Mouse (Mus musculus) gonadal fat pad, adult 2 months (tissue): ENCODE measurements at regions not wholly inside any gene's neighbourhood (a gene's known extent, or its start where the extent isn't known, plus 50 kb on each side); places are given as distances from the start of the nearest gene placed in this dataset.

ENCODE experiments used
- DNase-seq: peaks from one replicate; pipeline ENCODE4 v3.0.0-alpha.2; 2012; ENCODE audit warnings: low read depth

DNA sequence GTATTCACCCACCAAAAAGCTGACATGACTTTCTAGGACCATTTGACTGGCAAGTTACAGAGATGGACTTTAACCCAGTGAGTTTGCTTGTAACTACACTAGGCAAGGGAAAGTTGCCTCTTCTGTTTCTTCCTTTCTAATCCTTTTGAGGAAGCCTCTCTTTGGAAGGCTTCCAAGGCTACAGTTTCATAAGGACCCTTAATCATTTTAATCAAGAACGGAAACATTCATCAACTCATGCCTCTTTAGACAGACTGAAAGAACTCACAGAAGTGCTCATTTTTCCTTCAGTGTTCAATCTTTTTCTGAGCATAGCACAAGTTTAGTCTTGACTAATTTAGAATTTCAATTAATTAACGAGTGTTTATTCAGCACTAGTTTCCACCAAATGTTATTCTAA lies 84.2 kb downstream of the Ddx1 start:
- DNase-seq, result no peak

DNA sequence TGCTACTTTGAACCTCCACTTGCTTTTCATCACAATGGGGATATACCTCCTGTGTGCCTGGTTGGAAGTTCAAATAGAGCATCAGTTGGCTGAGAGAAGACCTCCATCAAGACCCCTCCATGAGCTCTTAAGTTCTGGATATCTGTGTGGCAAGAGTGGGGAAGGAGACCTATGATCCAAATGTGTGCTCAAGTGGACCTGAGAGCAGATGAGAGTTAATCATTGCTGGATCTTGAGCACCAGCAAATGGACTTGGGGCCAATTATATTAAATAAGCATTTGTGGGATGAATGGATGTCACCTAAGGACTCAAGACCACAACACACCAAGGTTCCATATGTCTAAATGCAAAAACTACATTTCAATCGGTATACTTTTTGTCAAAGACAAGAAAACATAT lies 88.0 kb downstream of the Ddx1 start:
- no peak for DNase-seq

DNA sequence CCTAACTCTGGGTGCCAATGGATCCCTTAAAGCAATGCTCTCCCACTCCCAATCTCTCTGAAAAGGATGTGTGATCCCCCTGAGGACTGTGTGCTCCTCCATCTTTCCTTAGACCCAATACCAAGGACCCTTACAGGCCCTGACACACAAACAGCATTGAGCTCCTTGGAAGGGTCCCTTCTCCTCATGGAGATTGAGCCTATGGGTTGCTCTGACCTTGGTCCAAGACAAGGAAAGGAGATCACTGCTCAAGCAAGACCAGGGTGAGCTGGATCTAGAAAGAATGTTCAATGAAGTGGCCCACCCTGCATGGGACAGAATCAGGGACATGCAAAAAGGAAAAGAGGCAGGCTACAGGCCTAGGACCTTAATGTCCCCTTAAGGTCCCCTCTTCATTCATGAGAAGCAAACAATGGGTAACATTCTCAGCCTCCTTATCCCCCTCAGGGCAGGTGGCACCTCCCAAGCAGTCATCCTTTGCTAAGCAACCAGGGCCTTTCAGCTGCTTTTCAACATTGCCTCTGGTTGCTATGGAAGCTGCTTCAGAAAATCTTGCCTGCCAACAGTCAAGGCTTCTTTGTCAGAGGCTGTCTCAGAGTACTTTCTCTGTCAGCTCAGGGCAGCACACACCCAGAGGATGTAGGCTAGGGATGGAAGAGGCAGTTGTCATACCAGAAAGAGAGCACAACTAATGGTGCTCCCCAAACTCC lies 89.5 kb downstream of the Ddx1 start:
- DNase-seq, result no peak

DNA sequence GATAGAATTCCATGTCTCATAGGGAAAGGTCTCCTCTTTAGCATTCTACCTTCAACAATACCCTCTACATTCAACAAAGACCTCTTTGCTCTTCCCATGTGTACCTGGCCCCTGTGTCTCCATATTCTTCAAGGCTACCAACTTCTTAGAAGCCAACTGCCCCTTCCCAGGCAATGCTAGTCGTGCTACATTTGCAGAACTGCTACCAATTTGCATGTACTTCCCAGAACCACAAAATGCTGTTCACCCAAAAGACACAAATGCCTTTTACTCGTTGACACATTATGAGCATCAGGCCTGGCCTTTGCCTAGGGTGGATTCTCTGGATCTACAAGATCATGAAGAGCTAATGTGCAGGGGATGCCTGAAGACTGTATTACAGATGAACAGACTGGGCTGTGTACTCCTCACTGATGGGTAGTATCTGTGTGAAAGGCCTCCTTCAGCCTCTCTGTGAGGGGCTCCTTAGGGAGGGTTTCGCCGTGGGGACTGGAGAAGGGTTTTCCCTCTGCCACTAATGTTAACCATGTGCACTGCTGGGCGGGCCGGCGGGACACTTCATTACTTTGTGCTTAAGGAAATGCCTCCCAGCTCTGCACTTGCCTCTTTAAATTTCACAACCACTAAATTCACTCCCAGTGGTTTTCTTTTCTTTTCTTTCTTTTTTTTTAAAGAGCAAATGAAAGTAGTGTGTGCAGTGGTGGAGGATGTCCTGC lies 91.2 kb downstream of the Ddx1 start:
- DNase-seq, result no peak

DNA sequence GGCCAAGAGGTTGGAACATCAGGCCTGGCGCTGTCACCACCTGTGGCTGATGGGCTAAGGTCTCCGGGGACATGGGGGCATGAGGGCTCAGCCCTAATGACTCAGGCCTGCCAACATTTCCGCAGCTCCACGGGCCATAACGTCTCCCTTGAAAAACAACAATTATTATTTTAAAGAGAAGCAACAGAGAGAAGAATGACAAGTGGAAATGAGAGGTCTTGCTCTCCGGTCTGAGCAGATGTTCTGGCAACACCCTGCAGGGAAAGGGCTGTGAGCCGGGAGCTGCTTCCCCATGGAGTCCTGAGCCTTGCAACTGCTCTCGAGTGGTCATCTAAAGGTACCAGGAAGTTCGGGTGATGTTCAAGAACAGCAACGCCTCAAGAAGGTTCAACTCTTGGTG lies 91.9 kb downstream of the Ddx1 start:
- DNase-seq, result no peak

DNA sequence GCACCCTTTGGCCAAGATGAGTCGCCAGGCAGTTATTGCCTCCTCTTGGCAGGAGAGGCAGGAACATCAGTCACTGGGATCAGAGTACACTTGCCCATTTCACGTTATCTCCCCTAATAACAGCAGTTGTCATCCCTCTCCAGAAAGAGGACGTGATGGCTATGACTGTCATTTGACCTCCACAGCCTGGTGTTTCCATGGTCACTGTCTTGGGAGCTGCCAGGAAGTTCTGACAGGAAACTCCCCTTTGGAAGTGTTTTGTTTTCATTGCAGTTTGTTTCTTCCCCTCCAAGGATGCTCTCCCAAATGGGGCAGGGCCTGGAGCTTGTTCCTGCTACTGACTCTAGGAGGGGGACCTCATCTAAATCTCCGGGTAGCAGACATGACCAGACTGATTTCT lies 98.3 kb downstream of the Ddx1 start:
- no peak for DNase-seq

DNA sequence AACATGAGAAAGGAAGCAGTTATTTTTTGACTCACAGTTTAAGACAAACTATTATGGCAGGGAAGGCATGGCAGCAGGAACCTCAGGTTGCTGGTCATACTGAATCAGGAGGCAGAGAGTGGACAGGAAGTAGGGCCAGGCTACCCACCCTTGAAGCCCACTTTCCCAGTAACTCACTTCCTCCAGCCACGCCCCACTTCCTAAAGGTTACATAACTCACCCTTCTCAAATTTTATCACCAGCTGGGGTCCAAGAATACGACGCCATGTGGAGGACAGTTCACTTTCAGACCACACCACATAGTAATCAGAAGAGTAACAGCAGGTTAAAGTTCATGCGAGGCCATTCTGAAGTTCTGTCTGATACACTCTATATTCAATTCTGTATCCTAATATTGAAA lies 101.8 kb downstream of the Ddx1 start:
- no peak for DNase-seq

DNA sequence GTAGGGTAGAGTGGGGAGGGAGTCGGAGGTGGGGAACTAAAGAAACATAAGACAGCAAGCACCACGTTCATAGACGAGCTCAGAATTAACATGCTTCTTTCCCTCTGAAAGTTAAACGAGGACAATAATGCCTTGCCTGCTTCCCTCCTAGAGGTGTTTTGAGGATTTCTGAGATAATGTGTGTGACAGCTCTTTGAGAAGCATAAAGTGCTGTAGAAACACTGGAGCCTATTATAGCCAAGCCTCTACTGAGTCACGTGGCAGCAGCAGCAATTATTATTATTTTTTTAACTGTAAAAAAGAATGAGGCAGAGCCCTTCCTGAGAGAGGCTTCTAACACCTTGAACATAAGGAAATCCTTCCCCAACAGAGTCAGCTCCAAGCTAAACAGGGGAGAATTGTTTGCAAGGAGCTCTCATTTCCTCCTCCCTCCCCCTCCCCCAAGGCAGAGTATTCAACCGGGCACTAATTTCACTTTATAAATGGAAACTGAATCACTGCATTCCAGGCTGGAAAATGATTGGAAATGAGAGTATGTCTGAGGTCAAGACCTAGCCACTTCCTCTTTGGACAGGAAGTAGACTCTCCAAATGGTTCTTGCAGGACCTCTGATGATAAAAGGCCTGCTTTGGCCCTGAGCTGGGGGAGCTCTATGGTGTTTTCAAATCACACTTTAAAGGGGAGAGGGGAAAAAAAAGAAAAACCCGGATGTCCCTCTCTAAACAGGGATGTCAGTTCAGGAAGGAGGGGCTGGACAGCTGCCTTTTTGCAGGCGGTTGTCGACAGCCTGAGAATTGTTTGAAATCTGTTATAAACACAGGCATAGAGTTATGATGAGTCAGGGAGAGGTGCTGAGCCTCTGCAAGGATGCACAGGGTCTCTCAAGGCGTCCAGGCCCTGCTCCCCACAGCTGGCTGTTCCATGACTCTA lies 103.6 kb downstream of the Ddx1 start:
- no peak for DNase-seq

DNA sequence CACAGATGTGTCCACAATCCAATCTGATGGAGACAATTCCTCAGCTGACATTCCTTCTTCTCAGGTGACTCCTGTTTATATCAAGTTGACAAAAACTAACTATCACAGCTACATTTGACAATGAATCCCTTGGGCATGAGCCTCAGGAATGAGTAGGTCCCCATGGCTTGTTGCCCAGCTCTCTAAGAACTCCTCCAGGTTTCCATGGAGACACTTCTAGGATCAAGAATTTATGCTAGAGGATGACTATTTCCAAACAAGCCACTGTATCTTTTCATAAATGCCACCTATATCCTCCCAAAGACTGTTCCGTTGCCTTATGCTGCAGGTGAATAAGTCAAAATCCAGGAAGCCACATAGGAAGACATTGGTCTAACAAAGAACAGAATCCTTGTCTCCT lies 104.3 kb downstream of the Ddx1 start:
- no peak for DNase-seq

DNA sequence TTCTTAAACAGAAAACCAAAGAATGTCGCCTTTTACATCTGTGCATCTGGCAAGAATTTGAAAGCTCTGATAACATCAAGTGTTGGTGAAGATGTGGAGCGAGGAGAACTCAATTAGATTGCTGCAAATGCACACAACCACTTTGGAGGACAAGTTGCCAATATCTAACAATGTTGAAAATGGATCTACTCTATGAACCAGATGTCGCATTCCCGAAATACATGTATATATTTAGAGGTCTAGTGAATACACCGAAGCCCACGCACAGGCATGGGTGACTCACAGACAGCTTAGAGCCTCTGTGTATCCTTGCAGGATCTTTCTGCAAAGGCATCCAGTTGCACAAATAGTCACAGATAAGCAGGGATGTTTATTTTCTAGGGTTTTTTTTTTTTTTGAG lies 108.4 kb downstream of the Ddx1 start:
- DNase-seq, result no peak

DNA sequence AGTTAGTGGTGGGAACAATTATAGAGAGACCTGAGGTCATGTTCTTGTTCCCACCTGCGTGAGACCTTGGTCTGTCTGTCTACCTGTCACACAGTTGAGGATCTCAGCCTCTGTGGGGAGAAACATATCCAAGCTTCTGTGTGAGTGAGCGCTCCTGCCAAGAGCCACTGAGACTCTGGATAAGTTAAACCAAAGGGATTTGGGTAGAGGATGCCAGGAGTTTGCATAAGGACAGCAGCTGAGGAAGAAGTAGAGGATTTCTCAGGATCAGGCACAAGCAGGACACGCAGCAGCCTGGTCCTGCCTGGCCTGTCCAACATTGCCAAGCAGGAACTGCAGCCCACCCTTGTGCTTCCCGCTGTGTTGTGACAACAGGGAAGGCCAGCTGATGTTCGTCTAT lies 109.8 kb downstream of the Ddx1 start:
- no peak for DNase-seq

DNA sequence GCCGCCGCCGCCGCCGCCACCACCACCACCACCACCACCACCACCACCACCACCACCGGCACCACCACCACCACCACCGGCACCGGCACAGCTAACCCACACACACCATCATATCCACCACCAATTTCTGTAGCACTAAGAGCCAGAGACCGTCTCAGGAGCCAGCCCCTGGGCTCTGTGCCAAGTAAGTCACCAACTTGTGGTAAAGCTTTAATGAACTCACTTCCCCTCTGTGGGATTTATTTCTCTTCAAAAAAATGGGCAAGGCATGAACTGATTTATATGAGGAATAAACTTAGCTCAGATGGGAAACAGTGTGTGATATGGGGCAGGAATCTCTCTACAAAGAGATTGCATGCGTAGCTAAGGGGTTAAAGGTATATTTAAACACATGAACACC lies 114.8 kb downstream of the Ddx1 start:
- no peak for DNase-seq

DNA sequence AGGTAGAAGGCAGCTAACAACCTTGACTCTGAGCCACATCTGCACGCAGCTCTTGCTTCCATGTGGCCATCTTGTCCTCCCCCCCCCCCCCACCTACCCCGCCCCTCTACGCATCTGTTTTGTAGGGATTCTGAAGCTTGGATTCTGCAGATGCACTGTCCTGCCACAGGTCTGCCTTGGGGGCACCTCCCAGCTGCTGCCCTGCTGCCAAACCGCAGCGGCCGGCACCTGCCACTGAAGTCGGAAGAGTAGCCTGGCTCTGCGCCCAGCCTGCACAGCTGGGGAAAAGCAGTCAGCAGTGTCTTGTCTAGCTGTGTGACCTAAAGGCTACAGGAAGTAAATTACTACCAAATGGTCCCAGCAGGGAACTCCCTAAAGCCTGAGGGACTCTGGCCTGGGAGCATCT lies 119.3 kb downstream of the Ddx1 start:
- DNase-seq, result no peak

DNA sequence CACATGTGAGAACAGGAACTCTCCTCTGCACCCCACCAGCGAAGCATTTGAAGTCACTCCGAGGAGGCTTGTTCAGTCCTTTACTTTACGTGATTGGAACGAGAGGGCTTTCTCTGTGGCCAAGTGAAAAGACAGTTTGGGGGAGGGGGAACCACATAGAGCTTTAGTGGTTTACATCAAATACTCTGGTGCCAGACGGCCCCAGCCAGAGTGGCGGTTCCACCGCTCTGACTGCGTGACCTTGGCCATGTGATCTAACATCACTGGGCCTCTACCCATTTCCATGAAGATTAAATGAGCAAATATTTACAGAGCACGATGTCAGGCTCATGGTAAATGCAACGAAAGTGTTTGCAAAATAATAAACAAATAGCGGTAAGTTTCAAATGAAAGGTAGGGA lies 121.6 kb downstream of the Ddx1 start:
- no peak for DNase-seq

DNA sequence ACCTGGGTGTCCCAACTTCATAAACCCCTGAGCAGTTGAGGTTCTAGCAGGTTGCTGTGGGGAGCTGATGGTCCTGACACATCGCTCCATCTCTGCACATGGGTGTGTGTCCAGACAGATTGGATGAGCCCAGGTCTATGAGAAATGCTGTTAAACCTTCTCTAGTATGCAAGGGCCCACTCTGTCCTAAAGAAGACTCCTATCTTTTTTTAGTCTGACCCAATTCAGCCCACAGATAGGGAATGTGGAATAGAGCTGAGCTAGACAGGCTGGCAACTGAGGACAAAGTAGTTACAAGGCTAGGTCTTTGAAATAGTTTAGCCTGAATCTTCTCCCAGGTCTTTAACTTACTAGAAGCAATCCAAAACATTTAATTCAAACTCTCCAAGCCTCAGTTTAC lies 124.0 kb downstream of the Ddx1 start:
- DNase-seq, result no peak

DNA sequence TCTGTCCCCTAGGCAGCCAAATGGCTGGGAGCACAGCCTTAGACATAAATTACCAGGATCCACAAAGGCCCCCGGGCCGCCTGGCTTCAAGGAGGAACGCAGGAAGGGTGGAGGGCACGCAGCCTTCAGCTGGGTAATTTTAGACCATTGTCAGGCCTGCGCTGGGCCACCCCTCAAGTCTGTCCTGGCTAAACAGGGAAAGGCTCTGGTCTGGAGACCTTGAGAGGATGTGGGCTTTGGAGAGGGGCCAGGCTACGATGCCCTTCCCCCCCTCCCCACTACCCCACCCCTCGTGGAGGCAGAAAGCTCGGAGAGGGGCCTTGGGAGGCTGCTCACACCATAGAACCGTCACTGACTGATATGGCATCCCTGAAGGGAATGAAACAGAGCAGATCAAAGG lies 126.7 kb downstream of the Ddx1 start:
- no peak for DNase-seq

DNA sequence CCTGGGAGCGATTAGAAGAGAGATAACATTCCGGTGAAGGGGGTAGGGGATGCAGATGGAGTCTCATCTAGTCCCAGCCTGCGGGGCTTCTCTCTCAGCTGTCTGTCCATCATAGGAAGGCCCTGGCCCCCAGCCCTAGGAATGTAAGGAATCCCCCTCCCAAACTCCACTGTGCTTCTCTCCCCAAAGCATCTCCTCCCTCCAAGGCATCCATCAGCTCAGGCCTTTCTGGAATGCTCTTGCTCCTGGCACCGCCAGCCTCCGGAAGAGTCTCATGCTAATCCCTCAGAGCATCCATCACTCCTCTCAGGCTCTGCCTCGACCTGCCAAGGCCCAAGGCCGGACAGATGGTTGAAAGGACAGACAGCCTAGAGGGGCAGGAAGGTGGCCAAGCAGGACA lies 128.4 kb downstream of the Ddx1 start:
- no peak for DNase-seq

DNA sequence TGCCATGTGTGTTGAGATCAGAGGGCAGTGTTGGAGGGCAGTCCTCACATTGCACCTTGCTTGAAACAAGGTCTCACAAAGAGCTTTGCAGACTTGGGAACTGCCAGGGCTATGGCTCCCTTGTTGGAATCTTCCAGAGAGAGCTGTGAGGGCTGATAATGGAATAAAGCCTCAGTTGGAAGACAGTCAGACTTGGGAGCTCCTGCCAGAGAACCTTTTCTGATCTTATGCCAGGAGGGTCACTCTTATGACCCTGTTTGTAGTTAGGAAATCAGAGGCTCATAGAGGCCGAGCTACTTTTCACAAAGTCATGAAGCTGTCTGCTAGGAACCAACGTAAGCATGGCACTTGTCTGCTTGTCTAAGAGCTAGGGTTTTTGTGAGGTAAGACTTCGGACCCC lies 129.4 kb downstream of the Ddx1 start:
- no peak for DNase-seq

DNA sequence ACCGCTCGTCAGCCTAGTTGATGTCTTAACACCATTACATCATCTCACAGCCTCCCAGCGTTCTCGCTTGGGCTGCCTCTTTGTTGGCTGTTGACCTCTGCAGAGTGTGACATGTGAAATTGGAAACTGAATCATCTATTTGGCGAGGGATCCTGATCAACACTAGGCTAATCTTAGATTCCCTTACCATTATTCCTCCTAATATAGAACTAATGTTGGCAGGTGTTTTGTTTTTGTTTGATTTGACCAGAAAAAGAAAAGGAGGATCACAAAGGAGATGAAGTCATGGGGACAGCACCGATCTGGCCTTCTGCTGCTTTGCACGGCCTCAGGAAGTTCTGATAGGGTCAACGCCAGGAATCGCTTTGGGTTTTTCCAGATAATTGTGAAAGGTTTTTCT lies 131.0 kb downstream of the Ddx1 start:
- no peak for DNase-seq

DNA sequence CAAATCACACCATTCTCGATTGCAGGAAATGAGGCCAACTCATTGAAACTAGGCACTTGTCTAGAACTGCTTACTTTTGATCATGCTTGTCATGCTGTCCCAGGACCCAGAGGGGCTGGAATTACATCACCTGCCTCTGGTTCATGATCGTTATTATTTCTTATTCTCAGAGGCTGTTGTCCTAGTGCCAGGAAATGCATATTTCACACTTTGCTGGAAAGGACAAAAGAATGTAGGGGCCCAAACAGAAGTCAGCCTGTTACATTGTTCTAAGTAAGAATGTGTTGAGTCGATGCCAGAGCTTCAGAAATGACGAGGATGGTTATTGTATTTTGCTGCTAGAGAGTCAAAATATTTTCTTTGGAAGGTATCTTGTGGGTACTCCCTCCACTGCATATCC lies 134.7 kb downstream of the Ddx1 start:
- DNase-seq, result no peak

DNA sequence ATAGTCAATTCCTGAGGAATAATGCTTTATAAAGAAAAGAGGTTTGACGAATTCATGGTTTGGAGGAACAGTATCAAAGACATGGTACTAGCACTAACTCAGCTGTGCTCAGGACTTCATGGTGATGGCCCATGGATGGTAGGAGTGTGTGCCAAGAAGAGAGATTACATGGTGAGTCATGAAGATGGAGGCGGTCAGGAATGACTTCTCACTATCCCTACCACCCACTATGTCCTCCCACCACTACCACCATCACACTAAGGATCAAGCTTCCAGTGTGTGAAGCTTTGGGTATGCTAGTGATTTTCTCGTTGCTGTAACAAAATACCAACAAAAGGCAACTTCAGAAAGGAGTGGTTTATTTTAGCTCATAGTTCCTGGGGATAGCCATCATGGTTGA lies 142.1 kb downstream of the Ddx1 start:
- DNase-seq, result no peak

DNA sequence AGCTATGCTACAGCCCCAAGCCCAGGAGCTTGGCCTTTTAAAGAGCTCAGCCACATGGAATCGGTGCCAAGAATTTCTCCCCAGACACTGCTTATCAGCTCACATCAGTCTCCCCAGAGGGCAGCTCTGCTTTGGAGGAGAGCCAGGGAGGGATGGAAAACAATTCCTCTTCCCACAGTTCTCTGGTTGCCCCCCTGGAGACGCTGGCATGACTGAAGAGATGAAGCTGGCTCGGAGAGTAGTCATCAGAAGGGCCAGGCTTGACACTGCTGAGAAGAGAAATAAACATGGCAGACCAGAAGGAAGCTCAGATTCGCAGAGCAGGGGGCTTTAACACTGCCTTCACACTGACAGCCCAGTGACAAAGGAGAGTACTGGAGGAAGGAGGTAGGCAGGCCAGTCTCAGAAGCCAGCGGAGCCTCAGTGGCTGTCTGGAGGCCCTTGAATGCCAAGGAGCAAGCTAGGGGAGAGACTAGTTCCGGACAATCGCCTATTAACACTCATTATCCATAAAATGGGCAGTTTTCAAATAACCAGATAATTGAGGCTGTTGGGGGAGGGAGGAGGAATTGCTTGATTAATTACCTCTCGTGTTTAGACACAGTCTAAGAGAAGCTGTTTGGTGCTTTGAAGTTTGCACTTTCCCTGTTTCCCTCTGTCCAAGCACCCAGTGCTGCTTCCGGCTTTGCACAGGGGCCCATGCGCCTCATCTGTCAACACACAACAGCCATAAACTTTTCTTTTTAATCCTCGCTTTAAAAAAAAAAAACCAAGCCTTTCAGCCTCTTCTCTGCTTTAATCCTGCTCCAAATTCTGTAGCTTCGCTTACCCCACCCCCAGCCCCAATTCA lies 148.3 kb downstream of the Ddx1 start:
- DNase-seq, result no peak
